Mouse (Mus musculus) kidney, postnatal 0 days (tissue): Measurements from ENCODE around the gene Hoxc5. TPM values are rescaled to one million over a fixed set of nuclear protein-coding genes. Genes with fewer than 3 reads are reported as not detected.
A peak's percentile ranks its signal among the peaks of the same experiment; 100 is the strongest.

Source experiments
- ATAC-seq: fragments of 200-750 bp; cut with Nextera tagmentation; replicated peaks from 2 replicates; pipeline ENCODE4 v1.8.0; 2017; ENCODE audit warnings: low read depth, moderate number of reproducible peaks, moderate TSS enrichment, moderate library complexity; ENCODE audit not compliant: low FRiP score
- DNase-seq: peaks from one replicate; pipeline ENCODE4 v3.0.0-alpha.2; 2016; ENCODE audit warnings: low spot score
- H3K27ac ChIP-seq: fragments of 300-500 bp; sonication (generic); 2 replicates; pipeline ENCODE4 v1.5.1; 2014; ENCODE audit warnings: mild to moderate bottlenecking
- H3K27me3 ChIP-seq: fragments of 300-500 bp; sonication (generic); 2 replicates; pipeline ENCODE4 v1.6.1; 2014; ENCODE audit warnings: low read length, mixed read lengths; ENCODE audit not compliant: insufficient read depth
- H3K36me3 ChIP-seq: fragments of 300-500 bp; sonication (generic); 2 replicates; pipeline ENCODE4 v1.6.1; 2014; ENCODE audit warnings: low read length, mixed read lengths; ENCODE audit not compliant: insufficient read depth
- H3K4me1 ChIP-seq: fragments of 300-500 bp; sonication (generic); replicated peaks from 2 replicates; pipeline ENCODE4 v1.6.1; 2014; ENCODE audit warnings: antibody characterized with exemption, low read length, mixed read lengths; ENCODE audit not compliant: insufficient read depth
- H3K4me2 ChIP-seq: fragments of 300-500 bp; sonication (generic); 2 replicates; pipeline ENCODE4 v1.6.1; 2014; ENCODE audit warnings: mild to moderate bottlenecking, low read length, moderate library complexity, mixed read lengths
- H3K4me3 ChIP-seq: fragments of 300-500 bp; sonication (generic); replicated peaks from 2 replicates; pipeline ENCODE4 v1.5.1; 2014; ENCODE audit warnings: low read depth, low read length
- H3K9ac ChIP-seq: fragments of 300-500 bp; sonication (generic); 2 replicates; pipeline ENCODE4 v1.6.1; 2014; ENCODE audit warnings: low read depth, low read length
- H3K9me3 ChIP-seq: fragments of 300-500 bp; sonication (generic); replicated peaks from 2 replicates; pipeline ENCODE4 v1.6.1; 2016; ENCODE audit warnings: low read length, inconsistent platforms, mixed read lengths
- CTCF ChIP-seq: IDR thresholded peaks from 2 replicates; pipeline ENCODE4 v1.5.1; 2016; ENCODE audit warnings: antibody characterized with exemption, low read depth, mild to moderate bottlenecking, moderate library complexity
- WGBS: fragments of 180-500 bp; shearing (Covaris S2); extraction: QIAGEN DNeasy Blood & Tissue Kit; methylation state at CpG from one replicate; pipeline ENCODE4 v1.1.7; 2014; 5-methylcytosine and 5-hydroxymethylcytosine counted together
- polyA plus RNA-seq: library from polyadenylated mRNA; unstranded; fragments of >200 nt; fragmentation: Nextera tagmentation; extraction: Ambion mirVana; gene quantifications from 2 replicates; pipeline ENCODE4 v1.2.1, GENCODE M21; 2015

Hoxc5 gene
- polyA plus RNA-seq, 1 experiment from 2014 or later: 3.9 TPM

- DNase-seq: no peak
- Histone ChIP-seq H3K27me3 (no peaks in the 10 kb centered on the region), H3K9me3 (no peaks in the 10 kb centered on the region), H3K9ac (peak overlapping the region; percentile 83), H3K27ac (peak overlapping the region; percentile 91), H3K4me2 (peak overlapping the region; percentile 90), H3K36me3 (no peaks in the 10 kb centered on the region), H3K4me1 (peaks cover 17% of the 10 kb centered on the region), H3K4me3 (peak overlapping the region; percentile 51)
- TF ChIP-seq CTCF: no peak
- ATAC-seq: no peak
- under 1% methylated on average over 37 of the region's 37 CpGs for WGBS
Measured at GRCm38 (mm10) chr15:102976631-102977422, 9.6 kb downstream of the Hoxc5 start.

- H3K4me1 ChIP-seq: peaks cover 16% of the 10 kb centered on the region
Measured at GRCm38 (mm10) chr15:102977423-102977974, 10.3 kb downstream of the Hoxc5 start.

GRCm38 (mm10) chr15:102978615-102979515 is 11.6 kb downstream of the Hoxc5 start:
- H3K27ac ChIP-seq: peak overlapping the region; percentile 91
- ATAC-seq: no peak
- H3K4me3 ChIP-seq: peak overlapping the region; percentile 51
- H3K9ac ChIP-seq: peak overlapping the region; percentile 83
- no peak for TF ChIP-seq CTCF
- peaks cover 14% of the 10 kb centered on the region for H3K4me1 ChIP-seq
- no peaks in the 10 kb centered on the region for H3K36me3 ChIP-seq
- WGBS: 6% methylated on average over 13 of the region's 13 CpGs
- peak overlapping the region; percentile 90 for H3K4me2 ChIP-seq
- no peaks in the 10 kb centered on the region for H3K9me3 ChIP-seq
- no peaks in the 10 kb centered on the region for H3K27me3 ChIP-seq
- DNase-seq: no peak

More at GRCm38 (mm10) chr15:102977423-102977974, 10.3 kb downstream of the Hoxc5 start:
- H3K4me2 ChIP-seq: peak overlapping the region; percentile 90
- no peaks in the 10 kb centered on the region for H3K9me3 ChIP-seq
- WGBS: 2% methylated on average over 16 of the region's 16 CpGs
- no peak for TF ChIP-seq CTCF
- ATAC-seq (no peak), DNase-seq (no peak)
- H3K9ac ChIP-seq: peak overlapping the region; percentile 83
- no peaks in the 10 kb centered on the region for H3K27me3 ChIP-seq
- no peaks in the 10 kb centered on the region for H3K36me3 ChIP-seq
- H3K27ac ChIP-seq: peak overlapping the region; percentile 91
- H3K4me3 ChIP-seq: peak overlapping the region; percentile 51

- Histone ChIP-seq H3K27ac (peak overlapping the region; percentile 96; the same call in 1 of the 2 replicates), H3K27me3 (no peaks in the 10 kb centered on the region), H3K9me3 (no peaks in the 10 kb centered on the region), H3K4me1 (peaks cover 19% of the 10 kb centered on the region), H3K36me3 (no peaks in the 10 kb centered on the region), H3K4me3 (peak overlapping the region; percentile 77), H3K4me2 (peak overlapping the region; percentile 90), H3K9ac (peak overlapping the region; percentile 97; the same call in 1 of the 2 replicates)
- ATAC-seq (no peak), DNase-seq (no peak)
- 4% methylated on average over 1 of the region's 1 CpGs for WGBS
- no peak for TF ChIP-seq CTCF
Measured at GRCm38 (mm10) chr15:102979936-102980335, 12.7 kb downstream of the Hoxc5 start.

- Histone ChIP-seq H3K4me2 (peak overlapping the region; percentile 90), H3K36me3 (no peaks in the 10 kb centered on the region), H3K9ac (peak overlapping the region; percentile 97; the same call in 1 of the 2 replicates), H3K4me1 (peaks cover 20% of the 10 kb centered on the region), H3K9me3 (no peaks in the 10 kb centered on the region), H3K4me3 (peak overlapping the region; percentile 77), H3K27ac (peak overlapping the region; percentile 96), H3K27me3 (no peaks in the 10 kb centered on the region)
- WGBS: 7% methylated on average over 11 of the region's 11 CpGs
- ATAC-seq (no peak), DNase-seq (no peak)
- no peak for TF ChIP-seq CTCF
Measured at GRCm38 (mm10) chr15:102980352-102980751, 13.1 kb downstream of the Hoxc5 start.

- no peak for TF ChIP-seq CTCF
- Histone ChIP-seq H3K9ac (peak overlapping the region; percentile 97), H3K27ac (peak overlapping the region; percentile 96), H3K27me3 (no peaks in the 10 kb centered on the region), H3K4me1 (peaks cover 20% of the 10 kb centered on the region), H3K4me2 (peak overlapping the region; percentile 90), H3K4me3 (peak overlapping the region; percentile 77), H3K9me3 (no peaks in the 10 kb centered on the region), H3K36me3 (no peaks in the 10 kb centered on the region)
- DNase-seq (peak; percentile 83), ATAC-seq (no peak)
- WGBS: 1% methylated on average over 14 of the region's 14 CpGs
Measured at GRCm38 (mm10) chr15:102980912-102981311, 13.7 kb downstream of the Hoxc5 start.
